Mouse (Mus musculus) yolk sac, embryonic 10.5 days (tissue): ENCODE results near the gene Dennd5b.

ENCODE experiments used
- DNase-seq: peaks from one replicate; pipeline ENCODE4 v3.0.0-alpha.2; 2017; ENCODE audit warnings: low spot score

The Dennd5b gene

DNA sequence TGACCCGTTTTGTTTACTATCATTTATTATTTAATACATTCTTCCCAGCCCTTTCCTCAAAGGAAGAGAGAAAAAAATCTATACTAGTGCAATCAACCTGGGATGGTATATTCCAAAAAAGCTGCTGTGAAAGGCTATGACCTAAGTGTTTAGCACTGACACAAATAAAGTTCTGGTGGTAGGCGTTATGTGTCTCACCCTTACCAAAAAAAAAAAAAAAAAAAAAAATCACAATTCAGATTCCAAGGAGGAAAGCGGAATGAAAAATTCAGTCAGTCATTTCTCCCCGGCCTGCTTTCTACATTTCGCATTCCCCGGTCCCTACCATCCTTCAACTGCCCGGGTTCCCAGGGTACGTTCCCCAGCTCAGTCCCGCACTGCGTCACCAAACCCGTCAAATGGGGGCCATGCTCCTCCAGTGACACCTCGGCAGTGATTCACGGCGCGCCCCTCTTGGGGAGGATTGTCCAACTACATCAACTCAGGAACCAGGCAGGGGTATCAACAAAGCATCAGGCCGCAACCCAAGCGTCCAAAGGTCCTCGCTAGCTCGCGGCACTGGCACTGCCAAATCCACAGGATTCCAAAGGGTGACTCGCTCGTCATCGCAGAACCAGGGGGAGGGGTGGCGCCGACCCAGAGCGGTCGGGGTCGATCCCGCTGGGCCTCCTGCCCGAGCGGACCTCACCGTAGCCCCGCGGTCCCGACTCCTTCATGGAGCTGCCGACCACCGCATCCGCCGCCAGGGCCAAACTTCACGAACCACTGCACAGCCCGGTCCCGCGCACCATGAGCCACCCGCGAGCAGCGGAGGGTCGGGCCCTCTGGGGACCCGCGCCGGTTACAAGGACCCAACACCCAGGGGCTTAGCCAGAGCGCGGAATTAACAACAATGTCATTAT lies 1.1 kb downstream of the Dennd5b start:
- DNase-seq = peak; percentile 72

DNA sequence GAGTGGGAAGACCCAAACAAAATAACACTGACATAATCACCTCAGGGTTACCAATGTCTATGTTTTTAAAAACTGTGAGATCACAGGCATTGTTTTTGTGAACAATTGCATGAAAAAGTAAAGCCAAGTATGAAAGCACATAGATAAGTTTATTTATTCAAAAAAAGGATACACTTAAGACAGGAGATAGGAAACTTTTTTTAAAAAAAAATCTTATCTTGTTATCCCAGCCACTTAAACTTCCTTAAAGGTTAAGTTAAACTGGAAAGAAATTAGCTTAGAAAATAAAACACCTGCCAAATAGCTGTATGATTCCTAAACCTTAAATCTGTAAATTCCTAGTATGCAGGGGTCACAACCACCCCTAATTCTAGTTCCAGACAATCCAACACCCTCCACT lies 2.5 kb downstream of the Dennd5b start:
- DNase-seq = no peak

DNA sequence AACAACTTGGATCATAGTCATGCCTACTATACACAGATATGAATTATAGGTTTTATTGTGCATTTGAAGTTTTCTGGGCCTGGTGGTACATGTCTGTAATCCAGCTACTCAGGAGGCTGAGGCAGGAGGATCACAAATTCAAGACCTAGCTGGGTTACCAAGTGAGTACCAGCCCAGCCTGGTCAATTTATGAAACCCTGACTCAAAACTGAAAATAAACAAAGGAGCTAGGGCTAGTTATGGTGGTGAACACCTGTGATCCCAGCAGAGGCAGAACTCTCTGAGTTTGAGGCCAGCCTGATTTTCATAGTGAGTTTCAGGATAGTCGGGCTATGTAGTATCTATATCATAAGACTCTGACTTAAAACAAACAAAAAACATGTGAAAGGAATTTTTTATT lies 4.2 kb downstream of the Dennd5b start:
- no peak for DNase-seq

DNA sequence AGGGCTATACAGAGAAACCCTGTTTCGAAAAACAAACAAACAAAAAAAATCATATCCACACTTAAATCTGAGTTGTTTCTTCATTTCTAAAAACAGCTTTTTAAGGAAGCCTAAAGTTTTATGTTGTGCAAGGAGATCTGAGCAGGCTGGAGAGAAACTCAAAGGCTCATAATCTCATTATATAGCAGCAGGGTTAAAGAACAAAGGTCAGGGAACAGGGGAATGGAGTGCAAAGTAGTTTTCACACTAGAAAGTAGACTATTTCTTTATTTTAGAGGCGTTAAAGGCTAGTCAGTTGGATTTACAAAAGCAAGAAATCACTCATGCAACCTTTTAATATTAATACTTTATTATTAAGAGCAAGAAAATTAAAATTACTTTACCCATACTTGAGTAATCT lies 5.2 kb downstream of the Dennd5b start:
- DNase-seq = no peak

DNA sequence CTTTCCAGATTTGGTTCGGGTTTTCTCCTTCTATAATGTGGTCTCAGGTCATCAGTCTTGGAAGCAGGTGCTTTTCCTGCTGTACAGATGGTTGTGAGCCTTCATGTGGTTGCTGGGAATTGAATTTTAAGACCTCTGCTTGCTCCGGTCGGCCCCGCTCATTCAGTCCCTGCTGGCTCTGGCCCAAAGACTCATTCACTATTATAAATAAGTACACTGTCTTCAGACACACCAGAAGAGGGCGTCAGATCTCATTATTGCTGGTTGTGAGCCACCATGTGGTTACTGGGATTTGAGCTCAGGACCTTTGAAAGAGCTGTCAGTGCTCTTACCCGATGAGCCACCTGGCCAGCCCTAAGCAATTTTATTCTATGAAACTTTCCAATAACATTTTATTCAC lies 6.1 kb downstream of the Dennd5b start:
- DNase-seq = no peak

DNA sequence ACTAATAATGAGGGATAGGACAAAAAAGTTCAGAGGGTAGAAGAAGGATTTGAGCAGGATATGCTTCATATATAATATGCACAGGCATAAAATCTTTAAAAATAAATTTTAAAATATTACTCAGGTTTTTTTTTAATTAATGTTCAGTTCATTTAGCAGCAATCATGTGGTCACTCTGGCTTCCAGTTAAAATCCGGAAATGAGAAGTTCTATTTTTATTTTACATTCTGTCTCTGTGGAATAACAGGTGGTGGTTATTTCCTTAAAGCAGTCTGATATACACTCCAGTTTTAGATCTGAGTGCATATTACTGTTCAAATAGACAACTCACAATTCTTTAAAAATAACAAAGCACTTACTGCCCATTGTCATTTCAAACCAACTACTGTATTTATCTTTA lies 6.9 kb downstream of the Dennd5b start:
- DNase-seq = no peak

DNA sequence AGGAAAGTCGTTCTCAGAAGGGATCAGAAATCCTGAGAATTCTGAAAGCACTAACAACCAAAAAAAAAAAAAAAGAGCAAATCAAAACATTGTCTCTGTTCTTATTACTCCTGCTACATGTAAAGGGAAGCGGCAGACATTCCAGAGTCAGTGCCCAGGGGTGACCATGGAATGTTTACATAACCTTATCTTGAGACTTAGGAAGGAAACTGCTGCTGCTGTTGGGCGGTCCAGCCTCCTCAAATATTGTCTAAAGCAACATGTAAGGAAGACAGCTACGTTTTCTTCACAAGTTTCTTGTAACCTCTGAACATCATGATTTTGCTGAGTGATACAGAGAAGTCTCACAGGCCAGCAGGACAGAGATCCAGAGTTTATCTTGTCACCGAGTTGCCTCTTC lies 8.0 kb downstream of the Dennd5b start:
- peak; percentile 76 for DNase-seq

DNA sequence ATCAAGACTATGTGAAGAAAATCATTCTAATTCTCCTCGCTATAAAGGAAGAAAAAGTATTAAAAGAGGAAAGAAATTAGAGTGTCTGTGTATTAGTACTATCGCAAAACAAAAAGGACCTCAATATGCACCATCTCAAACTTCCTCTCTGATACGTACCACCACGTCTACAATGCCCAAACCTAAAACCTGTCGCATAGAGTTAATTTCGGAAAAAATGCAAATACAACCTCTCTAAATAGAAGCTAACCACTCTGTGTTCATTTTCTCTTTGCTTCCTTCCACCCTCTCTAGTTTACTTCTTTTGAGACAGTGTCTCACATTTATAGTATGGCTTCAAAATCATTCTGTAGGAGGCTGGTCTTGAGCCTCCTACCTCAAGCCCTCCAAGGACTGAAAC lies 9.1 kb downstream of the Dennd5b start:
- no peak for DNase-seq

DNA sequence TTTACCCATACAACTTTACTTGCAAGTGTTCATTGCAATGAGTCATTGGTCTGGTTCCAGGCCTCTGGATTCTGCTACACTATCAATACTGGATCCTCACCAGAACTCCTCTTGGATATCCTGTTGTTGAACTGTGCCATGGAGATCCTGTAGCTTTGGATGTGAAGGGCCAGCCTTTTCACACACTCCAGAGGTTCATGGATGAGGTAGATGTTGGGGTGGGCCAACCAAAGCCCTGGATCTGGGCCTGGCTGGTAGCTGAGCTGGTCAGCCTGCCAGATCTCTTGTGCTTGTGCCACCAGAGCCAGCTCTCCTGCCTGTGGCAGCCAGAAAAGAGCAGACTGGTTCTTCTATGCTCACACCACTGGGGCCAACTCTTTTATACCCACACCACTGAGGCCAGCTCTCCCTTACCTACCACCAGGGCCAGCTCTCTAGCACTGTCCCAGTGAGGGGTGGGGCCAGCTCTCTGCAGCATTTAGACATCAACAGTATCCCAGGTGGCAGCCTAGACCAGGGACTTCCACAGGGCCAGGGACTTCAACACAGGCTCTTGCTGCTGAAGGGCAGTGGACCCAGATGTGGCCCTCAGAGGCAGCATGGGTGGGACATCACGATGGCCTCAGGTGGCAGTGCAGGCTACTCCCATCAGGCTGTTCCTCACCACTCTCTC lies 24.2 kb downstream of the Dennd5b start:
- no peak for DNase-seq

DNA sequence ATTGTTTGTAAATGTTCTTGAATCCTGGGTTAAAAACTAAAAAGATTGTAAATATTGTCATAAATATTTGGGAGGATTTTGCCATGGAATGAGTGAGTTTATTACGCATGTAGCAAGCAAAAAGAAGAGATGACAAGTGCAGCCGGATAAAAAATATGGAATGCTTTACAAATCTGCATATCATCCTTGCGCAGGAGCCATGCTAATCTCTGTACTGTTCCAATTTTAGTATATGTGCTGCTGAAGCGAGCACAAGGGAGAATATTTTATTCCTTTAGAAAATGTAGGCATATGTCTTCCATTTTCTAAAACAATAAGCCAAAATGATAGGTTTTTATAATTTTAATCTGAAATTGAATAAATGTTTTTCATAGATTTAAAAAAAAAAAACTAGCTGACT lies 27.6 kb downstream of the Dennd5b start:
- DNase-seq = no peak

DNA sequence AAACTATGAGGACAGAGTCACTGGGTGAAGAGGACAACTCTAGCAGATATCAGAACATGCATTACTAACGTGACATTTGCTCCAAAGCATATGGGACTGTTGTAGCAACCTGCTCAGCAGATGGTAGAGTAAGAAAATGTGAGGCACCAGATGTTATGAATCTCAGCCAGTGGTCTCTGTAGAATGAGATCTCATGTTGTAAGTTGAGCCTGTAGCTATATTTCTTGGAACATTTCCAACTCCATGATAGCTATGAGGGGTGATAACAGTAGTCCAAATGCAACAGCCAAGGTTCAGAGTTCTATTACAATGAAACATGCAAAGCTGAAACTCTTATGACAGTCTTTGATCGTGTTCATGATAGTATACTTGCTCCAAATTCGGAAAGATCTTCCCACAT lies 28.6 kb downstream of the Dennd5b start:
- no peak for DNase-seq

DNA sequence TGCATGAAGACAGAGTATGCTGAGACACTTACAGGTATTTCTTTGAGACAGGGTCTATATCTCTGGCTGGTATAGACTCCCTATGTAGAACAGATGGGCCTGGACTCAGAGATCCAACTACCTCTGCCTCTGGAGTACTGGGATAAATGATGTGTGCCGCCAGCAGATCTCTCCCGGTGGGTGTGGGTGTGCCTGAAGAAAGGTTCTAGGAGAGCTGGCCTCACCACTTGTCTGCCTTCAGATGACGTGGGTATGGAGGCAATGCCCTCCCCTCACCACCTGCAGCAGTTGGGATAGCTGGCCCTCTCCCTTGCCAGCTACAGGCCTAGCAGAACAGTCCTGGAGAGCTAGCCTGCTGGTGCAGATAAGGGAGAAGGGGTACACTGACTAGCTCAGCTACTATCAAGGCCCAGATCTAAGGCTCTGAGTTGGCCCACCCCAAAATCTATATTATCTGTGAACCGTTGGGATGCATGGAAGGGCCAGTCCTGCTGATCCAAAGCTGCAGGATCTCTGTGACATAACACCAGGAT lies 30.8 kb downstream of the Dennd5b start:
- DNase-seq = no peak

DNA sequence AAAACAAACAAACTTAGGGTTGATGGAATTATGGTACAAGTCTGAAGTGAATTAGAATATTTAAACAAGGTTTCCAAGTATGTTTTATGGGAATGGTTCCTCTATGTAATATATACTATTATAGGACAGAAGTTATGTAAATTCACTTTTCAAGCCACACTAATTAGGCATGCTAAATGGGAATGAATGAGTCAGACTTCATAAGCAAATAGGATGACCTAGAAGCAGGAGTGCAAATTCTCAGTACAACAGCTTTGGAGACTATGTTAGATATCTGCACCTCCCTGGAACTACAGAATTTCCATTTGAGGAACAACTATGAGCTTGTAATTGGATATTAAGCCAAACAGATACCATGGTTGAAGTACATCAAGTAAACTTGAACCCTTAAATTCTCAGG lies 38.1 kb downstream of the Dennd5b start:
- no peak for DNase-seq

DNA sequence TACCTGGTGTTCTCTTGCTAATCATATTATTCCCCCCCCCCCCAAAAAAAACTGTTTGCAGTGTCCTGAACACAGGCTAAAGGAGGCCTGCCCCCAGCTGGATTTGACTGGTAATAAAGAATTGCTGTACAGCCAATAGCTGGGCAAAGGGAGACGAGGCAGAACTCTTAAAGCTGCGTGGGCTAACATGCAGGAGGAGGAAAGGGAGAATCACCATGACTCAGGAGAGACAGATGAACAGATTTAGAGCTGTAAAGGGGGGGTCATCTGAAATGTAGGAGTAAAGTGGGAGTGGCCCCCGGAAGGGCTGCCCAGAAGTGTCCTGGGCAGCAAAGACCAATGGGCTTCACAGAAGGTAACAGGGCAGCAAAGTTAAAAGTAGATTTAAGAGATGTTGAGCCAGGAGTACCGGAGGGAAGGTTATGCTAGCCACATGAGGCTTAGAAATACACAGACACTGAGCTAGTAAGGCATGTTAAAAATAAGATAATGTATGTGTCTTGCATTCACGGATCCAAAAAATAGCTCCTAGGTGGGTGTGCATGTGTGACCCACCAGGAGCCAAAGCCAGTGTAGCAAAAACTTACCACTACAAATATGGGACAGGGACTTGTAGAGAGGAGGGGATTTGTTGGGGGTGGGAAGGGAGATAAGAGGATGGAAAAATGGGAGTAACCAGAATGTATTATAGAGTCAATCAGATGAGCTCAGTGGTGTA lies 40.7 kb downstream of the Dennd5b start:
- no peak for DNase-seq

DNA sequence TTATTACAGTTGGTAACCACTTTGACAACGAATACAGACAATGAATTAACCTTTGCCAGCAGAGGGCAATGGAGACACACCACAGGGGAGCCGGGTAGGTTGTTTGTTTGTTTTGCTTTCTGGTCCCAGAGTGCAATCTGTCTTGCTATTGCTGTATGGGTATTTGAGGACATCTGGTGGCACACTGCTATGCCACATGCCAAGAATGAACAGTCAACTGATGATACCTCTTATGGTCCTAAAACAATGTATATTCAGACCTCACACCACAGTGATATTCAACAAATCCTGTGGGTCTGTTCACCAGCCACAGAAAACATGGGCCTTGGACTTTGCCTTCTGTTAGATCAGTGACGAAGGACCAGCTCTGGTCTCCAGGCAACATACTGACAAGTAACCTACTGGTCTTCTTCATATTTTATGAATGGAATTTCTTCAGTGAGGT lies 43.5 kb downstream of the Dennd5b start:
- peak; percentile 74 for DNase-seq

DNA sequence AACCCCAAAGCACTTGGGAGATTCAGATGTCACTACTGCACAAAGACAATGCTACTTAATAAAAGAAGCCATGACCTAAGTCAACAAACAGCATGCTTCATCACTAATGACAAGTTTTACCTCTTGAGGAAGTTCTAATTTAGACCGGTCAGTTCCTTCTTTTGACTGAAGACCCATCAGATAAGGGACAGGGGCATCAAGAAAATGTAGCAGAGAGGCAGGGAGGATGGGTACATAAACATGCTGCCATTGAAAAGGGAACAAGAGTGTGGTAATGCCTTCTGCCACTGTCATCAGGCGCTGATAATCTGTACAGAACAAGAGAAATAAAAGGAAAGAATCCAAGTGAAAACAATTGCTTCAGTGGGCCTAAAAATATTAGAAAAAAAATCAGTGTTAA lies 46.7 kb downstream of the Dennd5b start:
- DNase-seq = no peak

DNA sequence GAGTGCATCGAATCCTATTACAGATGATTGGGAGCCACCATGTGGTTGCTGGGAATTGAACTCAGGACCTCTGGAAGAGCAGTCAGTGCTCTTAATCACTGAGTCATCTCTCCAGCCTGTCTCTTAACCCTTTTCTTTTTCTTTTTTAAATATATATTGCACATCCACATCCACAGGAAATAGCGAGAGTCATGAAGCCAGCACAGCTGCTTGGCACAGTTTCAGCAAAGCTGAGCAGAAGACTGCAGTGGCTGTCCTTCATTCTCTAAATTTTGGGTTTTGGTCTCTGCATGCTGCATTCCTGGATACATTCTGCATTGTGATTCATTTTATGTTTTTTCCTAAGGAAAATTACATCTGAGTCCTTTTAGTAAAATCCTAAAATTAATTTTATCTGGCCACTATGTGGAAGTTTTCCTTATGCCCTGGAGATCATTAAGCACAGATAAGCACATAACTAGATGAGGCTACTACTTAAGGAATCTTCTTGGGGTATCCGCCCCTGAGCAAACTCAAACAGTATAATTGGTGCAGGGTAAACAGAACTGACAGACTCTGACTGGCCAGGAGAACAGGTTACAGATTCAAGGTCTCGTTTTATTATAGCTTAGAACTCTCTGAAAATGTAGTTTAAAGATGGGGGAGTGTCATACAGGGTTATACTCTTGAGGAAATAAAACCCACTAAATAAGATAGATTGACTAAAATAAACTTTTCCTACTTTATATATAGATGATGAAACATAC lies 50.3 kb downstream of the Dennd5b start:
- no peak for DNase-seq

DNA sequence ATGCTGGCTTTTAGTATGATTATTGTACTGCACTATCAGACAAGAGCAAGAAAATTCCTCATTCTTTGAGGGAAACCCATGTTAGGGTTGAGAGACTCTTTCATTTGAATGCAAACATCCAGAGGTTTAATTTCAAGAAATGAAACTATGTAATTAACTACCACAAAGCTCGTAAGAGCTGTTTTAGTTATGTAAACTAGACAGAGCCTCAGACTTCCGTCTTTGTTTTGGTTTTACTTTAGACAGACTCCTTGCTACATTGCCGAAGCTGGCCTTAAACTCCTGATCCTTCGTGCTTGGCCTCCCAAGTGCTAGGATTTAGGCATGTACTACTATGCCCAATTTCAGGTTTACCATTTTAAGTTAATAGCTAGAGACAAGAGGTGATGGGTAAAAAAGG lies 61.4 kb downstream of the Dennd5b start:
- DNase-seq = no peak

DNA sequence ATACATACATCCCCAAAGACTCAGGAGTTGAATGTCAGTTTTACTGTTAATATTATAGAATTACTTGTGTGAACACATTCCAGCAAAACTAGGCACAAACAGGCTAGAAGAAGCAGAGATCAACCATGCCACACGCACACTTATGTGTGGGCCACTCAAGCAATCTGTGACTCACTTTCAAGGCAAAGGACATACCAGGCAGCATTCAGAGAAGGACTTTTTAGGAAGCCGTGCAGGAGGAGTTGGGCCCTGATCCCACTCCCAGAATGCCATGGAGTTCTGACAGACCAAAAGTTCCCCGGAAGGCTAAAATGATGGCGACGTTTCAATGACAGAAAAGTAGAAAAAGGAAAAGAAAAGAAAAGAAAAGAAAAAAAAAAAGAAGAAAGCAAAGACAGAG lies 69.3 kb downstream of the Dennd5b start:
- no peak for DNase-seq

DNA sequence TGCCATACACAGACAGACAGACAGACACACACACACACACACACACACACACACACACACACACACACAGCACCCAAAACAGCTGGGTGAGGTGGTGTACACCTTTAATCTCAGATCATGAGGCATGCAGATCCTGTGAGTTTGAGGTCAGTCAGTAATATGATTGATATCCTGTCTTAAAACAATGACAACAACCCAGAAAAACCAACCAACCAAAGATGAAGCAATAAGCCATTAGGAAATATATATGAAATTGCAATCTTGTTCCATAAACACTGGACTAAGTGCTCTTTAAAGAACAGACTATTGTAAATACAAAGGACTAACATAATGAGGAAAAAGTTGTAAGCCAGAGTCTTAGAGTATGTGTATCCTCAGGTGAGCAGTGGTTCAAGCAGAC lies 70.1 kb downstream of the Dennd5b start:
- no peak for DNase-seq

DNA sequence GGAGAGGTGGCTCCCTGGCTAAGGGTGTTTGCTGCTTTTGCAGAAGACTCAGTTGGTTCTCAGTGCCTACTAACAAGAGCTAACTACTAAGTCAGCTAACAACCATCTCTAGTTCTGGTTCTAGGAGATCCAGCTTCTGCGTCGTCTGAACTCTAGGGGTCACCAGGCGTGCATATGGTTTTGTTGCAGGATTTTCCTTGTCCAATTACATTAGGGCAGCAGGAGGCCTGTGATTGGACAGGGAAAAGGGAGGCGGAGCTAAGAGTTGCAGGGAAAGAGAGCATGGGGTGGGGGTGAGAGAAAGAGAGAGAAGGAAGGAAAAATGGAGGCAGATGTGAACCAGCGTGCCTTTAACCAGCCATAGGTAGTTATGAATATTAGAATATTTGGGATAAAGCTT lies 83.0 kb downstream of the Dennd5b start:
- DNase-seq = no peak

DNA sequence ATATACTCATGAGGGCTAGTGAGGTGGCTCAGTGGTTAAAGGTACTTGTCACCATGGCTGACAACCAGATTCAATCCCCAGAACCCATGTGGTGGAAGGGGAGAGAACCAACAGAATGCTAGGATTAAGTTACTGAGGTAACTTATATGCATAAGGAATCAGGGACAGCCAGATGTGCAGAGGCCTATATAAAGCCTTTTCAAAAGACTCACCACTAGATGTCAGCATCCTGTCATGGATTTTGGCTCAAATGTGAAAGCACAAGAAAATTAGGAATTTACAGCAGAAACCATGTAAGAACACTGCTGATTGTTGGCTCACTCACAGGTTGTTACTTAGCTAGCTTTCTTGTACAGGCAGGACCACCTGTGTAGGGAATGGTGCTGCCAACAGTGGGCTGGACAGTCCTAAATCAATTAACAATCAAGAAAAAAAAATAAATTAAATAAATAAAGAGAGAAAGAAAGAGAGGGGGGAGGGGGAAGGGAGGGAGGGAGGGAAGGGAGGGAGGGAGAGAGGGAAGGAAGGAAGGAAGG lies 90.6 kb downstream of the Dennd5b start:
- DNase-seq = peak; percentile 27
